Mouse (Mus musculus): ENCODE measurements around the gene Nmnat3. TPM values are rescaled to one million over a fixed set of nuclear protein-coding genes. Genes with fewer than 3 reads are reported as not detected.
"Not testable (repeated sequence)": the region's sequence is repeated elsewhere in the genome, so short reads cannot be mapped to it uniquely, and the experiment has no call there.

Nmnat3 gene
- polyA plus RNA-seq (2015; fragmentation: Nextera tagmentation; extraction: Ambion mirVana) = 13.9 and 14.2 TPM in 2 replicates

DNA sequence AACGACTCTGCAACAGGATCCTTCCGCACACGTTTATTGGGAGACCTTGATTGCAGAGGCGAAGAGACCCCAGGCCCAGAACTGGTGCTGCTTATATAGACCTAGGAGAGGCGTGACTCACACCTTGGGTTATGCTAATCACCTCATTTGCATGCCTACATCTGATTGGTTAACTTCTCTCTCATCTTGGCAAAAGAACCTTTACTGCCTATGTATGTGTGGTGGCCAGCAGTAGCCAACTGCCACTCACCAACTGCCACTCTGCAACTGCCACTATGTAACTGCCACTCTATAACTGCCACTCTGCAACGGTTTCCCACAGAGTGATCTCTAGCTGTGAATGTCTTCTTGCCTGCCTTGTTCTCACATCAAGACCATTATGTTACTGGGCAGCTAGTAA lies at the start of gene Nmnat3:
TSS of gene Nmnat3 (plus strand) at position 301 of the 400 bp plus-strand sequence.
- not testable (repeated sequence) for H3K9me3 ChIP-seq (ENCODE audit: low read length); DNase-seq; H3K4me2 ChIP-seq (ENCODE audit: low read depth, low read length); H3K4me3 ChIP-seq (ENCODE audit: low read depth, low read length); H3K36me3 ChIP-seq (replicated peaks; ENCODE audit: insufficient read depth, low read length); ATAC-seq; H3K4me1 ChIP-seq (ENCODE audit: insufficient read depth); H3K9ac ChIP-seq (replicated peaks); H3K27ac ChIP-seq (ENCODE audit: low read depth); H3K27me3 ChIP-seq (ENCODE audit: insufficient read depth, low read length)
- WGBS (ENCODE audit: insufficient replicate concordance) = 77% methylated on average over 6 of the region's 6 CpGs

DNA sequence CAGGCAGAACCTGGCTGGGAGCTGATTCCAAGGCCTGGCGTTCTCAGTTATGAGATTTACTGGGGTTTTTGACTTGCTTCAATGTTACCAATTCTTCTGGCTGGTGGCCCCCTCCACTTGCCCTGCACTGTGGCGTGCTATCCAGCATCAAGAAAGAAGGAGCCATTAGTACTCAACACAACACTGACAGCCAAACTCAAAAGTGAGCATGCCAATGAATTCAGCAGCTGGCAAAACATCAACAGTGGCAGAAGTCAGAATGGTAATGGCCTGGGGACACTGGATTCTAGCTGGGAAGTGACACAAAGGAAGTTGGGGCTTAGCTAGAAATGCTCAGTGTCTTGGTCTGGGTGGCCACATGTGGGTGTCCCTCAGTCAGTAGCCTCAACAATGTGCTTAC lies 43.8 kb upstream of the Nmnat3 start:
- no peak overlapping the region for H3K9ac ChIP-seq (replicated peaks)
- H3K4me3 ChIP-seq (ENCODE audit: low read depth, low read length) = no peak overlapping the region
- no peak for DNase-seq
- TF ChIP-seq EP300 (IDR thresholded peaks at IDR 0.05; ENCODE audit: low read depth) (no peak), CTCF (IDR thresholded peaks at IDR 0.05; ENCODE audit: low read depth) (no peak)
- no peaks in the 10 kb centered on the region for H3K36me3 ChIP-seq (replicated peaks; ENCODE audit: insufficient read depth, low read length)
- no peaks in the 10 kb centered on the region for H3K9me3 ChIP-seq (ENCODE audit: low read length)
- no peak overlapping the region for H3K4me2 ChIP-seq (ENCODE audit: low read depth, low read length)
- no peaks in the 10 kb centered on the region for H3K4me1 ChIP-seq (ENCODE audit: insufficient read depth)
- no peak for ATAC-seq
- H3K27me3 ChIP-seq (ENCODE audit: insufficient read depth, low read length) = no peaks in the 10 kb centered on the region
- H3K27ac ChIP-seq (ENCODE audit: low read depth) = no peak overlapping the region
- 83% methylated on average over 2 of the region's 2 CpGs for WGBS (ENCODE audit: insufficient replicate concordance)

DNA sequence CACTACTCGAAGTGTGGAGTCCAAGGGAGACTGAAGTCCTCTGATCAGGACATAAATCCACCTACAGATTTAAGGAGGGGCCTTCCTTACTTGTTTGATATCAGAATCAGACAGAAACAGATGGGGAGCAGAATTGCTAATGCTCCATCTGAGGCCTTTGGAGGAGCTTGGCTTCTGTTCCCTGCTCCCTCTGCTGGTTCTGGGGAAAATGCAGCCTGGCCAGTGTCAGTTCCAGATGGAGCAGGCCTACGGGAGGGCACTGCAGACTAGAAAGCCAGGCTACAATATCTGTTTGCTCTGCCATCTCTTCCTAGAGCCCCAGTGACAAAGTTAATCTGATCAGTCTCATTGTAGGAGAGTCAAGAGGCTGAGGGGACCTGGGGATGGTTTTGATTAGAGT lies 43.0 kb upstream of the Nmnat3 start:
- TF ChIP-seq CTCF (IDR thresholded peaks at IDR 0.05; ENCODE audit: low read depth) (peak; percentile 29; the same call in 1 of the 2 replicates), EP300 (IDR thresholded peaks at IDR 0.05; ENCODE audit: low read depth) (no peak)
- H3K4me2 ChIP-seq (ENCODE audit: low read depth, low read length) = no peak overlapping the region
- WGBS (ENCODE audit: insufficient replicate concordance) = 33% methylated on average over 2 of the region's 2 CpGs
- DNase-seq (no peak), ATAC-seq (no peak)
- H3K9ac ChIP-seq (replicated peaks) = no peak overlapping the region
- no peaks in the 10 kb centered on the region for H3K36me3 ChIP-seq (replicated peaks; ENCODE audit: insufficient read depth, low read length)
- H3K4me3 ChIP-seq (ENCODE audit: low read depth, low read length) = no peak overlapping the region
- no peaks in the 10 kb centered on the region for H3K9me3 ChIP-seq (ENCODE audit: low read length)
- H3K4me1 ChIP-seq (ENCODE audit: insufficient read depth) = no peaks in the 10 kb centered on the region
- H3K27me3 ChIP-seq (ENCODE audit: insufficient read depth, low read length) = no peaks in the 10 kb centered on the region
- no peak overlapping the region for H3K27ac ChIP-seq (ENCODE audit: low read depth)

DNA sequence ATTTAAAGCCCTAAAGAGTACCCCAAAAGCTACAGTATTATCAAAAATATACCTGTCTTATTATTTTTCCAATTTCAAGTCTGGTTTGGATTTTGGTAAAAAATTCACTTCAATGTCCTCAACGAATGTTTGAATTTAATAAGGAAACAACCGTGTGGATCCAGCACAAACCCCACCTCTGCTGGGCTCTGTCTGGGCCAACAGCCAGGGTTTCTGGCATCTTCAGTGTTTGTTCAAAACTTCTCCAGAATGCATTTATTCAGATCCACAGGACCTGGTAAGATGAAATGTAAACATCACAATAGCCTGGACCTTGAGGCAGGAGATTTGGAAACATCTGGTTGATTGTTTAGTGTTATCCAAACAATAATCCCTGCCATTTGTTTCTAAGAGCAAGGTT lies 42.0 kb upstream of the Nmnat3 start:
- 72% methylated on average over 2 of the region's 2 CpGs for WGBS (ENCODE audit: insufficient replicate concordance)
- H3K4me3 ChIP-seq (ENCODE audit: low read depth, low read length) = no peak overlapping the region
- H3K36me3 ChIP-seq (replicated peaks; ENCODE audit: insufficient read depth, low read length) = no peaks in the 10 kb centered on the region
- no peak for ATAC-seq
- no peaks in the 10 kb centered on the region for H3K4me1 ChIP-seq (ENCODE audit: insufficient read depth)
- H3K27me3 ChIP-seq (ENCODE audit: insufficient read depth, low read length) = no peaks in the 10 kb centered on the region
- TF ChIP-seq EP300 (IDR thresholded peaks at IDR 0.05; ENCODE audit: low read depth) (no peak), CTCF (IDR thresholded peaks at IDR 0.05; ENCODE audit: low read depth) (no peak)
- H3K4me2 ChIP-seq (ENCODE audit: low read depth, low read length) = no peak overlapping the region
- H3K9me3 ChIP-seq (ENCODE audit: low read length) = no peaks in the 10 kb centered on the region
- no peak overlapping the region for H3K9ac ChIP-seq (replicated peaks)
- DNase-seq = no peak
- H3K27ac ChIP-seq (ENCODE audit: low read depth) = no peak overlapping the region

DNA sequence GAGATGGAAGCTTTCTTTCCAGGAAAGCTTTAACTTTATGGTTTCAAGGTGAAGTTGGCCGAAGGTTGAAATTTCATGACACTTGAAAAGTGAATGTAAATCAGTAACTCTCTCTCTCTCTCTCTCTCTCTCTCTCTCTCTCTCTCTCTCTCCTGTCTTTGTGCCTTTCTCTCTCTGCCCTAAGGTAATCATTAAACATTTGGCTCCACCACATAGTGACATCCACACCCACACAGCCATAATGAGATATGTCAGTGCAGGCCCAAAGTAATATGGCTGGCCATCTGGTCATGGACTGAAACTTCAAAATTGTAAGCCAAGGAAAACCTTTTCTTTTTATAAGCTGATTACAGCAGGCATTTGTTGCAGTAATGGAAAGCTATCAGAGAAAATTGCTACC lies 40.9 kb upstream of the Nmnat3 start:
- 64% methylated on average over 1 of the region's 1 CpGs for WGBS (ENCODE audit: insufficient replicate concordance)
- TF ChIP-seq CTCF (IDR thresholded peaks at IDR 0.05; ENCODE audit: low read depth) (no peak), EP300 (IDR thresholded peaks at IDR 0.05; ENCODE audit: low read depth) (no peak)
- no peak overlapping the region for H3K4me3 ChIP-seq (ENCODE audit: low read depth, low read length)
- no peak overlapping the region for H3K9ac ChIP-seq (replicated peaks)
- H3K4me2 ChIP-seq (ENCODE audit: low read depth, low read length) = no peak overlapping the region
- H3K36me3 ChIP-seq (replicated peaks; ENCODE audit: insufficient read depth, low read length) = no peaks in the 10 kb centered on the region
- H3K4me1 ChIP-seq (ENCODE audit: insufficient read depth) = no peaks in the 10 kb centered on the region
- no peaks in the 10 kb centered on the region for H3K27me3 ChIP-seq (ENCODE audit: insufficient read depth, low read length)
- no peak for ATAC-seq
- no peak overlapping the region for H3K27ac ChIP-seq (ENCODE audit: low read depth)
- no peak for DNase-seq
- no peaks in the 10 kb centered on the region for H3K9me3 ChIP-seq (ENCODE audit: low read length)

DNA sequence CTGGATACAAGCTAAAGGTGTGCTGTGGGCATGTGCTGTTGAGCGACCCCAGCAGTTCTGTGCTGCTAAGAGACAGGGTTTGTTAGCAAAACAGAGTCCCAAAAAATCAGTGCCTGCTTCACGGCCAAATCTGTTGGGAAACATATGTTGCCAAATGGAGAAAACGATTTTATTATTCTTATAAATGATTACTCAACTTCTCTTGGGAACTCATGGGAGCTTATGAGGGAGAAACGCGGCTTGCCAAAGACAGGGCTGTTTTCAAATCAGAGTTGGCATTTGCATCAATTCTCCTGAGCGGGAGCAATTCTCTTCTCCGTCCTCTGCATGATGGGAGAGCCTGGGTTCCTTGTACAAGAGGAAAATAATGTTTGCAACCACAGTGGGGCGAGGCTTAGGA lies 27.0 kb upstream of the Nmnat3 start:
- no peak overlapping the region for H3K4me2 ChIP-seq (ENCODE audit: low read depth, low read length)
- WGBS (ENCODE audit: insufficient replicate concordance) = 71% methylated on average over 8 of the region's 8 CpGs
- no peaks in the 10 kb centered on the region for H3K36me3 ChIP-seq (replicated peaks; ENCODE audit: insufficient read depth, low read length)
- H3K9me3 ChIP-seq (ENCODE audit: low read length) = no peaks in the 10 kb centered on the region
- H3K27me3 ChIP-seq (ENCODE audit: insufficient read depth, low read length) = no peaks in the 10 kb centered on the region
- H3K27ac ChIP-seq (ENCODE audit: low read depth) = no peak overlapping the region
- no peak overlapping the region for H3K9ac ChIP-seq (replicated peaks)
- TF ChIP-seq CTCF (IDR thresholded peaks at IDR 0.05; ENCODE audit: low read depth) (no peak), EP300 (IDR thresholded peaks at IDR 0.05; ENCODE audit: low read depth) (no peak)
- ATAC-seq (no peak), DNase-seq (no peak)
- H3K4me3 ChIP-seq (ENCODE audit: low read depth, low read length) = no peak overlapping the region
- H3K4me1 ChIP-seq (ENCODE audit: insufficient read depth) = no peaks in the 10 kb centered on the region

DNA sequence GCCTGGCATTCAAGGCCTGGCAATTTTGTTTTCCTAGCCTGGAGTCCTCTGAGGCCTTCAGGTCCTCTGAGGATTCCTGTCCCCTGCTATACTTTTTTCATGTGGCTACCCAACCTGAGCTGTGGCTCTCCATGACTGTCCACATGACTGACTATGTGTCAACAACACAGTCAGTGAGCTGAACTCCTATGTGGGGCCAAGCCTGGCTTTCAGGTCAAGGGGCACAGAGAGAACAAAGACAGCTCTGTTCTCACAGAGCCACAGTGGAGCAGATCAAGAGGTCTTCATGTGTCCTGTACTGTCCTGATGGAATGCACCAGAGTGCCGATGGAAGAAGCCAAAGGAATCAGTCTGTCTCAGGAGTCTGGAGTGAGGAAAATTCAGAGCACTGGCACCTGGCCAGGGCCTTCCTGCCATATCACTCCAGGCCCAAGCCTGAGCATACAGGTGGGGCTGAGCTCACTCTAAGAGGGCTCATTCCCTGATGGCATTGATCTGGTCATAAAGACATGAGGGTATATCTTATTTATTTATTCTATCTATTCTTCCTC lies 25.7 kb upstream of the Nmnat3 start:
- 50% methylated on average over 1 of the region's 1 CpGs for whole genome bisulfite sequencing (ENCODE audit: insufficient replicate concordance)
- no peaks in the 10 kb centered on the region for H3K36me3 ChIP-seq (replicated peaks; ENCODE audit: insufficient read depth, low read length)
- no peak overlapping the region for H3K4me2 ChIP-seq (ENCODE audit: low read depth, low read length)
- no peak overlapping the region for H3K4me3 ChIP-seq (ENCODE audit: low read depth, low read length)
- no peaks in the 10 kb centered on the region for H3K4me1 ChIP-seq (ENCODE audit: insufficient read depth)
- H3K9ac ChIP-seq (replicated peaks) = no peak overlapping the region
- H3K27ac ChIP-seq (ENCODE audit: low read depth) = no peak overlapping the region
- ATAC-seq (peak; percentile 36; the same call in 1 of the 2 replicates), DNase-seq (no peak)
- H3K9me3 ChIP-seq (ENCODE audit: low read length) = no peaks in the 10 kb centered on the region
- TF ChIP-seq EP300 (IDR thresholded peaks at IDR 0.05; ENCODE audit: low read depth) (no peak), CTCF (IDR thresholded peaks at IDR 0.05; ENCODE audit: low read depth) (no peak)
- H3K27me3 ChIP-seq (ENCODE audit: insufficient read depth, low read length) = no peaks in the 10 kb centered on the region

Measured in liver, postnatal 0 days (tissue).